Mouse (Mus musculus) intestine, postnatal 0 days (tissue): ENCODE data around the gene Mysm1. TPM values are rescaled to one million over a fixed set of nuclear protein-coding genes. Genes with fewer than 3 reads are reported as not detected.

ENCODE experiments used
- ATAC-seq: fragments of 200-750 bp; cut with Nextera tagmentation; 2 replicates; pipeline ENCODE4 v1.8.0; 2017; ENCODE audit warnings: mild to moderate bottlenecking, moderate TSS enrichment, moderate library complexity
- H3K27ac ChIP-seq: fragments of 300-500 bp; sonication (generic); 2 replicates; pipeline ENCODE4 v1.5.1; 2014; ENCODE audit warnings: mild to moderate bottlenecking, low read depth, low read length, moderate library complexity
- H3K27me3 ChIP-seq: fragments of 300-500 bp; sonication (generic); replicated peaks from 2 replicates; pipeline ENCODE4 v1.6.1; 2014; ENCODE audit warnings: low read length, mixed read lengths; ENCODE audit not compliant: control insufficient read depth, insufficient read depth
- H3K36me3 ChIP-seq: fragments of 300-500 bp; sonication (generic); 2 replicates; pipeline ENCODE4 v1.6.1; 2014; ENCODE audit warnings: mild to moderate bottlenecking, moderate library complexity; ENCODE audit not compliant: control insufficient read depth, insufficient read depth
- H3K4me1 ChIP-seq: fragments of 300-500 bp; sonication (generic); replicated peaks from 2 replicates; pipeline ENCODE4 v1.6.1; 2014; ENCODE audit warnings: antibody characterized with exemption, low read length, mixed read lengths; ENCODE audit not compliant: control insufficient read depth, insufficient read depth
- H3K4me2 ChIP-seq: fragments of 300-500 bp; sonication (generic); replicated peaks from 2 replicates; pipeline ENCODE4 v1.6.1; 2014; ENCODE audit warnings: low read depth, mild to moderate bottlenecking, moderate library complexity
- H3K4me3 ChIP-seq: fragments of 300-500 bp; sonication (generic); 2 replicates; pipeline ENCODE4 v1.5.1; 2014; ENCODE audit warnings: low read depth, low read length
- H3K9ac ChIP-seq: fragments of 300-500 bp; sonication (generic); 2 replicates; pipeline ENCODE4 v1.6.1; 2014; ENCODE audit warnings: mild to moderate bottlenecking, low read depth, low read length
- H3K9me3 ChIP-seq: fragments of 300-500 bp; sonication (generic); 2 replicates; pipeline ENCODE4 v1.6.1; 2016; ENCODE audit warnings: mixed run types; ENCODE audit not compliant: control insufficient read depth
- CTCF ChIP-seq: sonication (generic); IDR thresholded peaks from 2 replicates; pipeline ENCODE4 v1.5.1; 2016; ENCODE audit warnings: low read depth, mild to moderate bottlenecking, control low read depth, antibody characterized with exemption, moderate library complexity
- WGBS: fragments of 180-500 bp; shearing (Covaris S2); extraction: QIAGEN DNeasy Blood & Tissue Kit; methylation state at CpG from one replicate; pipeline ENCODE4 v1.1.7; 2014; 5-methylcytosine and 5-hydroxymethylcytosine counted together
- polyA plus RNA-seq: library from polyadenylated mRNA; unstranded; fragments of >200 nt; fragmentation: Nextera tagmentation; extraction: Ambion mirVana; gene quantifications from 2 replicates; pipeline ENCODE4 v1.2.1, GENCODE M21; 2015

Mysm1 gene
- polyA plus RNA-seq, 1 experiment from 2014 or later, result 10.5 TPM

- H3K27ac ChIP-seq, result no peak overlapping the region
- H3K4me1 ChIP-seq, result no peaks in the 10 kb centered on the region
- 12% methylated on average over 2 of the region's 2 CpGs for WGBS
These were observed 78.2 kb downstream of the Mysm1 start for GRCm38 (mm10) chr4:94900744-94901143.

More at GRCm38 (mm10) chr4:94900744-94901143, 78.2 kb downstream of the Mysm1 start:
- H3K4me3 ChIP-seq, result no peak overlapping the region
- H3K9ac ChIP-seq, result no peak overlapping the region
- no peaks in the 10 kb centered on the region for H3K36me3 ChIP-seq
- peak; percentile 68 for TF ChIP-seq CTCF
- H3K9me3 ChIP-seq, result no peaks in the 10 kb centered on the region
- no peak for ATAC-seq
- no peaks in the 10 kb centered on the region for H3K27me3 ChIP-seq
- H3K4me2 ChIP-seq, result no peak overlapping the region

Other genes with a start within 250 kb of the Mysm1 start
- gene Tek, start 239.8 kb downstream of the Mysm1 start, polyA plus RNA-seq, result 6.1 and 6.3 TPM in 2 replicates
- not detected in 2 replicates for gene Eqtn, start 50.3 kb downstream of the Mysm1 start, polyA plus RNA-seq
- gene Jun, start 73.1 kb upstream of the Mysm1 start, polyA plus RNA-seq, result 58.3 and 63.2 TPM in 2 replicates